Mouse (Mus musculus) brown adipose tissue, adult 24 weeks (tissue): ENCODE data around the gene Jak2. TPM values are rescaled to one million over a fixed set of nuclear protein-coding genes. Genes with fewer than 3 reads are reported as not detected.
A peak's percentile ranks its signal among the peaks of the same experiment; 100 is the strongest.

Experiments
- H3K27ac ChIP-seq: fragments of 200-500 bp; replicated peaks from 2 replicates; pipeline ENCODE4 v1.5.1; 2012; ENCODE audit warnings: low read depth, mild to moderate bottlenecking, low read length
- H3K4me1 ChIP-seq: fragments of 200-500 bp; 2 replicates; pipeline ENCODE4 v1.6.1; 2012; ENCODE audit warnings: low read length, mixed read lengths; ENCODE audit not compliant: control insufficient read depth, insufficient read depth, insufficient read length
- H3K4me3 ChIP-seq: fragments of 200-500 bp; 2 replicates; pipeline ENCODE4 v1.5.1; 2012; ENCODE audit warnings: low read depth, mild to moderate bottlenecking, low read length, moderate library complexity; ENCODE audit not compliant: insufficient read depth
- polyA plus RNA-seq: library from polyadenylated mRNA; stranded (reverse); fragments of >200 nt; gene quantifications from 2 replicates; pipeline ENCODE4 v1.2.4, GENCODE M21; 2012; ENCODE audit not compliant: missing spikeins, insufficient read depth, insufficient read length

Jak2 gene
- 9.3 and 11.6 TPM in 2 replicates for polyA plus RNA-seq

DNA sequence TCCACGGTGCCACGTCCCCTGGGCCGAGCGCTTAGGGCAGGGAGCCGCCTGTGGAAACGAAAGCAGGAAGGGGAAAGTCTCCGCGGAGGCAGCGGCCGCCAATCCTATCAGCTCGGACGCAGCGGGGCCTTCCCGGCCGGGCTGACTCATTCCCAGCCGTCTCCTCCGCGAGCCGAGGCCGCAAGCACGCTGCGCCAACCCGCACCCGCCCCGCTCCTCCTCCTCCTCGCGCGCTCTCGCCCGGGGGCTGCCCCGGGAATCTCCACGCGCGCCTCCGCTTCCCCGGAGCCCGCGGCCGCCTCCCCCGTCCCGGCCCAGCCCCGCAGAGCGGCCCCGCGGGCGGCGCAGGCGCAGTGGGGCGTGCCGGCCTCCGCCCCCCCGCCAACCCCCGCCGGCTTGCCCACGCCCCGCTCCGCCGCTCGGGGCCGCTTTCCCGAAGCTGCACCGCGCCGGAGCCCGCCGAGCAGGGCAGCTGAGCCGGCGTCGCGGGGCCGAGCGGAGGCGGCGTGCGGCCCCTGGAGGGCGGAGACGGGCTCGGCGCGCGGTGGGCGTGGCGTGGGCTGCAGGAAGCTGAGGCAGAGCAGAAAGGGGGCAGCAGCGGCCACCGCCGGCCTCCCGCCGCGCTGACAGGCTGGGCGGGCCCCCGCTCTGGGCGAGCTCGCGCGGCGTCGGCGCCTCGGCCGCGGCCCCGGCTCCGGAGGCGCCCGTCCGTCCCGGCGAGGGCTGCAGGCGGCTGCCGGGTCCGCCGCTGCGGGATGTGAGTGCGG lies at the start of gene Jak2:
Gene Jak2, plus strand, starts transcription at position 638 of the 767 bp plus-strand sequence.
- Histone ChIP-seq H3K4me3 (peak within 1 kb of the TSS; percentile 99), H3K4me1 (peaks cover 11% of the 10 kb centered on the region), H3K27ac (peak within 1 kb of the TSS; percentile 96)

DNA sequence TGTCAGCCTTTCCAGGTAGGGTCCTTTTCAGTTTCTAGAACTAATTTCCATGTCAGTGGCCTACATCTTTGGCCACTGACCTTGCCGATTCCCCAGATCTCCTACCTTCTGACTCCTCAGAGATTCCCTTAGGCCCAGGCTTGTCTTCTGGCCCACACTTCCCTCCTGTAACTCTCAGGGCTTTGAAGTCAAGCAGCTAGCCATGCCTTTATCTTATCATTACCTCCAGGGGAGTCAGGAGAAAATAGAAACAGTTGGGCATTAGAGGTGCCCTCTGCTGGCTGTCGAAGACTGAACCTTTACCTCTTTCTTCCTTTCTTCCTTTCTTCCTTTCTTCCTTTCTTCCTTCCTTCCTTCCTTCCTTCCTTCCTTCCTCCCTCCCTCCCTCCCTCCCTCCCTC lies 48.3 kb upstream of the Jak2 start:
- H3K4me1 ChIP-seq = no peaks in the 10 kb centered on the region
- no peak overlapping the region for H3K27ac ChIP-seq
- no peak overlapping the region for H3K4me3 ChIP-seq

DNA sequence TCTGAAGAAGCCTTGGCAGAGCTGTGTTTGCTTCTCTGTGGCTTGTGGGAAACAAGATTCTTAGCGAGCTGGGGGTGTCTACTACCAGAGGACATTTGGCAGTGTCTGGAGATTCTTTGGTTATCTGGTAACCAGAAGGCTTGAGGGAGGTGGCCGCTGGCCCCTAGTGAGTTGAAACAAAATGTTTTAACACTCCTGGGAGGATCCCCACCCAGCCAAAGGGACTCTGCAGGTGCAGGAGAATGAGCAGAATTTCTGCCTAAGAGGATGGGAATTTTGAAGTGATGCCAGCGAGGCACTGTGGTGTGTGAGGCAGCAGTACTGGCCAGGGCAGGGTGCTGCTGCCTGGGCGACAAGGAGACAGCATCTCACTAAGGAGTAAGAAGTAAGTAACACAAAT lies 47.0 kb upstream of the Jak2 start:
- Histone ChIP-seq H3K4me3 (no peak overlapping the region), H3K4me1 (no peaks in the 10 kb centered on the region), H3K27ac (no peak overlapping the region)

GRCm38 (mm10) chr19:29205267-29205666 lies 46.4 kb upstream of the Jak2 start:
- Histone ChIP-seq H3K4me3 (no peak overlapping the region), H3K27ac (no peak overlapping the region), H3K4me1 (no peaks in the 10 kb centered on the region)

DNA sequence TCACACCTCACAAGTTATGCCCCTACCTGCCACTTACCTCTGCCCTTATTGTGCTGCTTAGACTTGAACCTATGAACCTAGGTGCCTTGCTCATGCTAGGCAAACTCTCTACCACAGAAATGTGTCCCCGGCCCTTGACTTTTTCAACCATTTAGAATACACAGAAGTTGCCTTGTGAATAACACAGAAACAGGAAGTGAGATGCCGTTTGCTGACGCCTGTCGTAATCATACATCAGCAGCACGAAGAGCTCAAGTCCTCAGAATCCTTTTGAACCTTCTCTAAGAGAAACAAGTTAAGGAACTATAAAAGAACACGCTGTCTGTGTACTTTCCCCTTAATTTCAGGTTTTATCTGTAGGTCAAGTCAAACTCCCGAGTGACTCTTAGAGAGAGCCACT lies 41.7 kb upstream of the Jak2 start:
- Histone ChIP-seq H3K27ac (no peak overlapping the region), H3K4me3 (no peak overlapping the region), H3K4me1 (no peaks in the 10 kb centered on the region)

- H3K27ac ChIP-seq = no peak overlapping the region
- no peak overlapping the region for H3K4me3 ChIP-seq
- no peaks in the 10 kb centered on the region for H3K4me1 ChIP-seq
These were observed 41.3 kb upstream of the Jak2 start for GRCm38 (mm10) chr19:29210319-29210718.

DNA sequence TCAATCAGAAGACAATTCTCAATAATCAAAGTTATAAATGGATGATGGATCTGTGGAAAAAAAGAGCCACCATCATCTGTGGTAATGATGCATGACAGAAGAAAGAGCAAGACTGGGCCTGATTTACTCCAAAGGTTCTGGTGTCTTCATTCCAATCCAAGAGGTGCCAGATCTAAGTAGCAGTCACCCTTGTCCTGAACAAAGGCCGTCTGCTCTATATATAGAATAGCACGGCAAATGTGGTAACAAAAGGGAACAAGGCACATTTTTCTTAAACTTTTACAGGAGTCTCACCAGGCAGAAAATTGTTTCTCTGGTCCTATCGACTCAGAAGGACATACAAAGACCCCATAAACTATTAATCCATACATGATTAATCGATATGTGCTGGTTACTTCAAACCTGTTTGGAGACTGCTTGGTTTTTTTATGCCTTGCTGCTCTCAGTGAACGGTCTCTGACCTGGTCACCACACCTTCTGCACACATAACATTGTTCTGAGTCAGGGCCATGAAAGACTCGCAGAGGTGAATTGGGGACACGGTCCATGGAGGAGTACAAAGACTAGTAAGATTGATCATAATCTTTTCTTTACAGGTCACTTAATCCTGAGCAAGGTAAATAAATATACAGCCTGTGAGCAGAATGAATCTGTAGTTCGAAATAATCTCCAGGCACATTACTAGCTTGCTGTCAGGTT lies 35.7 kb upstream of the Jak2 start:
- H3K4me1 ChIP-seq = no peaks in the 10 kb centered on the region
- H3K4me3 ChIP-seq = no peak overlapping the region
- H3K27ac ChIP-seq = no peak overlapping the region

DNA sequence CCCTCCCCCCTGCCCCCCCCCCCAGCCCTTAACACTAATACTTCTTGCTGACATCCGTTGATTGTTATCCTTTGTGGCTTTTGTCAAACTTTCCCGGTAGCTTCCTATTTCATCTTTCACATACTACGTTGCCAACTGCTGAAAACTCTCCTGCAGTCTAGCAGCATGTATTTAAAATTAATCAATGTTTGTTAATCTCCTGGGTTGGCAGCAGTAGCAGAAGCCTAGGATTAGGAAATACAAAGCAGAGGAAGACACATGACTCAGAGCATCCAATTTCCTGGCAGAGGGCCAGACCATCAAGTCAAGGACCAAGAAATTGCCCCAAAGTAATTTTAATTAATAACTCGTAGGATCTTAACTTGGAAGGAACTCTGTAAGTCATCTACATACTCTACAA lies 29.8 kb upstream of the Jak2 start:
- no peak overlapping the region for H3K27ac ChIP-seq

DNA sequence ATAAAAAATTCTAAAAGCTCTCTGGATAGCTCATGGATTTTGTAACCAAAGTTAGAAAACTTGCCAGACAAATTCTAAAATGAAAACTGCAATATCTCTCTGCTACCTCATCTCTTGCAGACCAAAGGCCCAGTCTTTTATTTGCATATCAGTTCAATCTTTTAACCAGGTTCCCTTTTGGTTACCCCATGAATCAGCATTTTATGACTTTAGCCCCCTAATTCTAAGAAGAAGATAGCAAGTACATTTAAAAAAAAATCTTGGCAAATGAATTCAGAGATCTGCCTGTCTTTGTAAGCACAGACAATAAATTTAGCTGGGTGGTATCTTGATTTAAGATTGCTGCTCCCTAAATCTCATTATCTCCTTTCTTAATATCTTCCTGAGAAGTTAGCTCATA lies 26.7 kb upstream of the Jak2 start:
- H3K27ac ChIP-seq = no peak overlapping the region
- no peak overlapping the region for H3K4me3 ChIP-seq
- no peaks in the 10 kb centered on the region for H3K4me1 ChIP-seq

More for the DNA sequence above, 29.8 kb upstream of the Jak2 start:
- H3K4me1 ChIP-seq = no peaks in the 10 kb centered on the region
- H3K4me3 ChIP-seq = no peak overlapping the region

DNA sequence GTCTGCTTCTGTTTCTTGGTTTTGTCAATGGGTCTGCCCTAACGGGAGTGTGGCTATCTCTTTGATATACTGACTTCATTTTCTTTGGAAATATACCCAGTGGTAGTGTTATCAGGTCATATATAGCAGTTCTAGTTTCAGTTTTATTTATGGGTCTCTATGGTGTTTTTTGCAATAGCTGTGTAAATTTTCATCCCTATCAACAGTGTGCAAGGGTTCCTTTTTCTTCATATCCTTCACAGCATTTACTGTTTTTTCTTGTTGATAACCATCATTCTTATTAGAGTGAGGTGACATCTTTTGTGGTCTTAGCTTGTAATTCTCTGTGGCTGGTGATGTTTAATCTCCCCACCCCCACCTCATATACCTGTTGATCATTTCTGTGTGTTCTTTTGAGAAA lies 24.6 kb upstream of the Jak2 start:
- H3K4me3 ChIP-seq = no peak overlapping the region
- no peak overlapping the region for H3K27ac ChIP-seq
- H3K4me1 ChIP-seq = peaks cover 3% of the 10 kb centered on the region; the same call in 1 of the 2 replicates

- Histone ChIP-seq H3K4me1 (peaks cover 3% of the 10 kb centered on the region; the same call in 1 of the 2 replicates), H3K4me3 (no peak overlapping the region), H3K27ac (no peak overlapping the region)
These were observed 23.6 kb upstream of the Jak2 start for GRCm38 (mm10) chr19:29227941-29228590.

- H3K4me3 ChIP-seq = no peak overlapping the region
- H3K27ac ChIP-seq = no peak overlapping the region
- H3K4me1 ChIP-seq = peaks cover 3% of the 10 kb centered on the region; the same call in 1 of the 2 replicates
These were observed 22.6 kb upstream of the Jak2 start for GRCm38 (mm10) chr19:29228989-29229388.

- no peak overlapping the region for H3K4me3 ChIP-seq
- no peak overlapping the region for H3K27ac ChIP-seq
- peaks cover 3% of the 10 kb centered on the region; the same call in 1 of the 2 replicates for H3K4me1 ChIP-seq
These were observed 18.9 kb upstream of the Jak2 start for GRCm38 (mm10) chr19:29232738-29233137.

DNA sequence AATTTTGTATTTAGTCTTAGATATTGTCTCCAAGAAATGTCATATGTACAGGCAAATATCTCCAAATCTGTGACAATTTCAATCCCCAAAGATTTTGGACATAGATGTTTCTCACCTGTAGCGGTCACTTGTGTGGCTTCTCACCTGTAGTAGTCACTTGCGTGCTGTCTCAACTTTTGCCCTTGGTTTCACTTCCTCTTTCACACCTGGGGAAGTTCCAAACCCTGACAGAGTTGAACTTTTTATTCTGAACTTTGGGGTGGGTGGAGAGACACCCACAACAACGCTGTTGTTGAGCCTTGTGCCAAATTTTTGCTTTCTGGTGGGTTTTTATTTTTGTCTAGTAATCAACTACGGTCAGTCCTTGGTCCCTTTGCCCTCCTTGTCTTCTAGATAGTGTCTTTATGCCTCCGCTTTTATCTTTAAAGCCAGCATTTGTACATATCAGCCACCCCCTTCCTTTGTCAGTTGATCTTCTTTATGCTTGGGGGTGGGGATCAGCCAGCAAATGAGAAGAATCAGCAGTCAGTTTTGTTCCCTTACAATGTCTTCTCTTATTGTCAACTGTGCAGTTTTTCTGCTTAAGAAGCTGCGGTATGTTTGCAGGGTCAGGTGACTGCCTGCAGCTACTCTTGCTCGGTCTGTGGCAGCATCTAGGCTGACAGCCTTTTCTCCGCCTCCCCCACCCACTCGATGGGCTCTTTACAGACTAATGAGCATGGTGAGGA lies 14.8 kb upstream of the Jak2 start:
- H3K4me3 ChIP-seq = no peak overlapping the region
- H3K27ac ChIP-seq = no peak overlapping the region
- peaks cover 17% of the 10 kb centered on the region for H3K4me1 ChIP-seq

DNA sequence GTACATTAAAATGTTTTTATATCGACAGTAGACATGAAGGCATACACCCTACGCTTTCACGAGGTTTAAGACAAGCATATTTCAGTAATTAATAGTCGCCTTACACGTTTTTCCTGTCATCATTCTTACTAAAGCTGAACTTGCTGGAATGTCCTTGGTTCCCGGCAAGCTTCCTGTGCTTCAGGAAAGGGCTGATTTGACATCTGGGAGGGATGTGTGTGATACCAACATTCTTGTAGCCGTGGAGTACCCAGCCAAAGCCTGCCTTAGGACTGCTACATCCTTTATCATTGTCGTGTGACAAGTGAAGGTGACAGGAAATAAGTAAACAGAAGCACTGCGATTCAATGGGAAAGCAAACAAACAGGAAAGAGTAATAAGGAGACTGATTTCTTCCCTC lies 13.5 kb upstream of the Jak2 start:
- H3K4me1 ChIP-seq = peaks cover 20% of the 10 kb centered on the region
- no peak overlapping the region for H3K4me3 ChIP-seq
- H3K27ac ChIP-seq = peak overlapping the region; percentile 96
